Mouse (Mus musculus) heart, postnatal 0 days (tissue): ENCODE measurements around the gene Treh. TPM values are rescaled to one million over a fixed set of nuclear protein-coding genes. Genes with fewer than 3 reads are reported as not detected.

Experiments used
- ATAC-seq: fragments of 200-750 bp; cut with Nextera tagmentation; 2 replicates; pipeline ENCODE4 v1.8.0; 2017; ENCODE audit warnings: low read depth, moderate number of reproducible peaks, moderate library complexity; ENCODE audit not compliant: insufficient read depth
- DNase-seq: peaks from one replicate; pipeline ENCODE4 v3.0.0-alpha.2; 2016; ENCODE audit warnings: low spot score
- H3K27ac ChIP-seq: fragments of 300-500 bp; sonication (generic); 2 replicates; pipeline ENCODE4 v1.5.1; 2014; ENCODE audit warnings: low read depth, mild to moderate bottlenecking
- H3K27me3 ChIP-seq: fragments of 300-500 bp; sonication (generic); 2 replicates; pipeline ENCODE4 v1.6.1; 2014; ENCODE audit warnings: low read length, mixed read lengths; ENCODE audit not compliant: control insufficient read depth, insufficient read depth
- H3K36me3 ChIP-seq: fragments of 300-500 bp; sonication (generic); replicated peaks from 2 replicates; pipeline ENCODE4 v1.6.1; 2014; ENCODE audit warnings: low read length, mixed read lengths; ENCODE audit not compliant: control insufficient read depth, insufficient read depth
- H3K4me1 ChIP-seq: fragments of 300-500 bp; sonication (generic); 2 replicates; pipeline ENCODE4 v1.6.1; 2014; ENCODE audit warnings: antibody characterized with exemption; ENCODE audit not compliant: control insufficient read depth, insufficient read depth
- H3K4me2 ChIP-seq: fragments of 300-500 bp; sonication (generic); 2 replicates; pipeline ENCODE4 v1.6.1; 2014; ENCODE audit warnings: low read depth, mild to moderate bottlenecking, low read length, moderate library complexity
- H3K4me3 ChIP-seq: fragments of 300-500 bp; sonication (generic); 2 replicates; pipeline ENCODE4 v1.5.1; 2014; ENCODE audit warnings: low read depth, low read length
- H3K9ac ChIP-seq: fragments of 300-500 bp; sonication (generic); replicated peaks from 2 replicates; pipeline ENCODE4 v1.6.1; 2014; ENCODE audit warnings: low read depth, low read length, mixed read lengths
- H3K9me3 ChIP-seq: fragments of 300-500 bp; sonication (generic); replicated peaks from 2 replicates; pipeline ENCODE4 v1.6.1; 2016; ENCODE audit warnings: low read length; ENCODE audit not compliant: control insufficient read depth
- CTCF ChIP-seq: IDR thresholded peaks from 2 replicates; pipeline ENCODE4 v1.5.1; 2016; ENCODE audit warnings: antibody characterized with exemption, control low read depth, low read depth
- EP300 ChIP-seq: IDR thresholded peaks from 2 replicates; pipeline ENCODE4 v1.6.1; 2016; ENCODE audit warnings: antibody characterized with exemption, low read depth
- WGBS: fragments of 180-500 bp; shearing (Covaris S2); extraction: QIAGEN DNeasy Blood & Tissue Kit; methylation state at CpG from one replicate; pipeline ENCODE4 v1.1.7; 2014; 5-methylcytosine and 5-hydroxymethylcytosine counted together
- polyA plus RNA-seq: library from polyadenylated mRNA; unstranded; fragments of >200 nt; fragmentation: Nextera tagmentation; extraction: Ambion mirVana; gene quantifications from 2 replicates; pipeline ENCODE4 v1.2.1, GENCODE M21; 2015
- total RNA-seq: library from RNA; depleted of rRNA; stranded (reverse); fragments of >200 nt; gene quantifications from 2 replicates; pipeline ENCODE4 v1.2.3, GENCODE M21; 2014; ENCODE audit warnings: low replicate concordance

Gene Treh
- total and polyA plus RNA-seq, 2 experiments from 2014 or later = not detected

- Histone ChIP-seq H3K4me2 (no peak overlapping the region), H3K9me3 (no peaks in the 10 kb centered on the region), H3K36me3 (no peaks in the 10 kb centered on the region; the same call in 1 of the 2 replicates), H3K27me3 (no peaks in the 10 kb centered on the region), H3K4me3 (no peak overlapping the region), H3K9ac (no peak overlapping the region), H3K27ac (peak overlapping the region; percentile 75), H3K4me1 (peaks cover 57% of the 10 kb centered on the region)
- no peak for ATAC-seq
- no peak for TF ChIP-seq CTCF
- TF ChIP-seq EP300 = no peak
- WGBS = 43% methylated on average over 8 of the region's 11 CpGs
- no peak for DNase-seq
Observed at GRCm38 (mm10) chr9:44723521-44724041, 50.5 kb downstream of the Treh start.

- ATAC-seq (no peak), DNase-seq (no peak)
- 55% methylated on average over 6 of the region's 6 CpGs for WGBS
- TF ChIP-seq EP300 = no peak
- TF ChIP-seq CTCF = no peak
- Histone ChIP-seq H3K27me3 (no peaks in the 10 kb centered on the region), H3K36me3 (no peaks in the 10 kb centered on the region; the same call in 1 of the 2 replicates), H3K4me2 (no peak overlapping the region), H3K9me3 (no peaks in the 10 kb centered on the region), H3K4me1 (peaks cover 50% of the 10 kb centered on the region), H3K27ac (peak overlapping the region; percentile 75; the same call in 1 of the 2 replicates), H3K9ac (no peak overlapping the region), H3K4me3 (no peak overlapping the region)
Observed at GRCm38 (mm10) chr9:44724223-44724622, 51.2 kb downstream of the Treh start.

GRCm38 (mm10) chr9:44724665-44725064 is 51.6 kb downstream of the Treh start:
- Histone ChIP-seq H3K4me3 (no peak overlapping the region), H3K9me3 (no peaks in the 10 kb centered on the region), H3K27ac (no peak overlapping the region), H3K9ac (no peak overlapping the region), H3K4me1 (peaks cover 46% of the 10 kb centered on the region), H3K27me3 (no peaks in the 10 kb centered on the region), H3K36me3 (no peaks in the 10 kb centered on the region; the same call in 1 of the 2 replicates), H3K4me2 (no peak overlapping the region)
- WGBS = 61% methylated on average over 2 of the region's 2 CpGs
- DNase-seq = no peak
- TF ChIP-seq EP300 (no peak), CTCF (no peak)
- ATAC-seq = no peak

GRCm38 (mm10) chr9:44726431-44727146 is 53.6 kb downstream of the Treh start:
- Histone ChIP-seq H3K9ac (no peak overlapping the region; the same call in 1 of the 2 replicates), H3K36me3 (no peaks in the 10 kb centered on the region; the same call in 1 of the 2 replicates), H3K27ac (no peak overlapping the region), H3K27me3 (no peaks in the 10 kb centered on the region), H3K9me3 (no peaks in the 10 kb centered on the region), H3K4me3 (no peak overlapping the region), H3K4me2 (no peak overlapping the region), H3K4me1 (peaks cover 32% of the 10 kb centered on the region)
- WGBS = 47% methylated on average over 10 of the region's 10 CpGs
- ATAC-seq (no peak), DNase-seq (no peak)
- TF ChIP-seq EP300 (no peak), CTCF (no peak)

GRCm38 (mm10) chr9:44727441-44727840 is 54.4 kb downstream of the Treh start:
- Histone ChIP-seq H3K36me3 (no peaks in the 10 kb centered on the region; the same call in 1 of the 2 replicates), H3K4me1 (peaks cover 30% of the 10 kb centered on the region), H3K27me3 (no peaks in the 10 kb centered on the region), H3K9me3 (no peaks in the 10 kb centered on the region), H3K27ac (no peak overlapping the region), H3K4me3 (no peak overlapping the region), H3K4me2 (no peak overlapping the region), H3K9ac (no peak overlapping the region)
- DNase-seq (no peak), ATAC-seq (no peak)
- no peak for TF ChIP-seq CTCF
- no peak for TF ChIP-seq EP300
- WGBS = 86% methylated on average over 5 of the region's 5 CpGs
